Mouse (Mus musculus): ENCODE data around the gene Hexb. TPM values are rescaled to one million over a fixed set of nuclear protein-coding genes. Genes with fewer than 3 reads are reported as not detected.

The Hexb gene
- polyA plus RNA-seq, 1 experiment, result not detected

GRCm38 (mm10) chr13:97196925-97197218 lies 1.3 kb downstream of the Hexb start:
- H3K4me1 ChIP-seq (ENCODE audit: control insufficient read depth, insufficient read depth, low read length), result peaks cover 7% of the 10 kb centered on the region
- no peak overlapping the region for H3K27ac ChIP-seq (ENCODE audit: insufficient read depth, low read depth, low read length)
- TF ChIP-seq POLR2A (IDR thresholded peaks at IDR 0.05; ENCODE audit: insufficient read depth, low read depth, low read length), result no peak
- TF ChIP-seq CTCF (IDR thresholded peaks at IDR 0.05; ENCODE audit: insufficient read depth, low read depth, low read length), result no peak
- H3K4me3 ChIP-seq (ENCODE audit: insufficient read depth, low read depth, low read length), result no peak overlapping the region
- WGBS, result 88% methylated on average over 2 of the region's 2 CpGs

GRCm38 (mm10) chr13:97196186-97196924 lies 1.8 kb downstream of the Hexb start:
- peaks cover 7% of the 10 kb centered on the region for H3K4me1 ChIP-seq (ENCODE audit: control insufficient read depth, insufficient read depth, low read length)
- no peak overlapping the region for H3K4me3 ChIP-seq (ENCODE audit: insufficient read depth, low read depth, low read length)
- H3K27ac ChIP-seq (ENCODE audit: insufficient read depth, low read depth, low read length), result no peak overlapping the region
- WGBS, result 78% methylated on average over 12 of the region's 12 CpGs
- TF ChIP-seq POLR2A (IDR thresholded peaks at IDR 0.05; ENCODE audit: insufficient read depth, low read depth, low read length) (no peak), CTCF (IDR thresholded peaks at IDR 0.05; ENCODE audit: insufficient read depth, low read depth, low read length) (no peak)

GRCm38 (mm10) chr13:97193420-97193819 lies 4.7 kb downstream of the Hexb start:
- WGBS, result 34% methylated on average over 7 of the region's 7 CpGs
- TF ChIP-seq CTCF (IDR thresholded peaks at IDR 0.05; ENCODE audit: insufficient read depth, low read depth, low read length) (no peak), POLR2A (IDR thresholded peaks at IDR 0.05; ENCODE audit: insufficient read depth, low read depth, low read length) (no peak)
- Histone ChIP-seq H3K4me1 (ENCODE audit: control insufficient read depth, insufficient read depth, low read length) (peaks cover 7% of the 10 kb centered on the region), H3K4me3 (ENCODE audit: insufficient read depth, low read depth, low read length) (no peak overlapping the region), H3K27ac (ENCODE audit: insufficient read depth, low read depth, low read length) (no peak overlapping the region)

- Histone ChIP-seq H3K4me1 (ENCODE audit: control insufficient read depth, insufficient read depth, low read length) (peaks cover 4% of the 10 kb centered on the region), H3K27ac (ENCODE audit: insufficient read depth, low read depth, low read length) (no peak overlapping the region), H3K4me3 (ENCODE audit: insufficient read depth, low read depth, low read length) (no peak overlapping the region)
- 88% methylated on average over 11 of the region's 11 CpGs for WGBS
- TF ChIP-seq CTCF (IDR thresholded peaks at IDR 0.05; ENCODE audit: insufficient read depth, low read depth, low read length) (no peak), POLR2A (IDR thresholded peaks at IDR 0.05; ENCODE audit: insufficient read depth, low read depth, low read length) (no peak)
Measured at GRCm38 (mm10) chr13:97192649-97193048, 5.5 kb downstream of the Hexb start.

DNA sequence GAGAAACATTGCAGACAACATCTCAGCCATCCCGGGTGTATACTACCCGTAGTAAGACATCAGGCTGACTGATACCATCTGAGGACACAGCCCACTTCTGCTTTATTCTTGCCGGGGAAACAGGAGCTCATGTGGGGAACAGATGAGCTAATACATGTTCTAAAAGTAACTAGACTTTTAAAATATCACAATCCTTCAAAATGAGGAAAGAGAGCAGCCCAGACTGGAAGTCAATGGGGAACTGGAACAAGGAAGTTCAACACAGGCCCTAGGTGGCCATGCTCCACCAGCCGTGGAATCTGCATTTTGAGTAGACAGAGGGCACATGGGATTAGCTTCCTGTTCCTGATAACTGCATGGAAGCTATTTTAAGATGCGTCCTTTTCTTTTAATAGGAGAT lies 10.5 kb downstream of the Hexb start:
- TF ChIP-seq CTCF (IDR thresholded peaks at IDR 0.05; ENCODE audit: insufficient read depth, low read depth, low read length) (no peak), POLR2A (IDR thresholded peaks at IDR 0.05; ENCODE audit: insufficient read depth, low read depth, low read length) (no peak)
- 81% methylated on average over 5 of the region's 5 CpGs for WGBS
- Histone ChIP-seq H3K27ac (ENCODE audit: insufficient read depth, low read depth, low read length) (no peak overlapping the region), H3K4me1 (ENCODE audit: control insufficient read depth, insufficient read depth, low read length) (no peaks in the 10 kb centered on the region), H3K4me3 (ENCODE audit: insufficient read depth, low read depth, low read length) (no peak overlapping the region)

- H3K27ac ChIP-seq (ENCODE audit: insufficient read depth, low read depth, low read length), result no peak overlapping the region
- 89% methylated on average over 4 of the region's 4 CpGs for WGBS
- TF ChIP-seq POLR2A (IDR thresholded peaks at IDR 0.05; ENCODE audit: insufficient read depth, low read depth, low read length), result no peak
- no peak for TF ChIP-seq CTCF (IDR thresholded peaks at IDR 0.05; ENCODE audit: insufficient read depth, low read depth, low read length)
Measured at GRCm38 (mm10) chr13:97186346-97186745, 11.8 kb downstream of the Hexb start.

DNA sequence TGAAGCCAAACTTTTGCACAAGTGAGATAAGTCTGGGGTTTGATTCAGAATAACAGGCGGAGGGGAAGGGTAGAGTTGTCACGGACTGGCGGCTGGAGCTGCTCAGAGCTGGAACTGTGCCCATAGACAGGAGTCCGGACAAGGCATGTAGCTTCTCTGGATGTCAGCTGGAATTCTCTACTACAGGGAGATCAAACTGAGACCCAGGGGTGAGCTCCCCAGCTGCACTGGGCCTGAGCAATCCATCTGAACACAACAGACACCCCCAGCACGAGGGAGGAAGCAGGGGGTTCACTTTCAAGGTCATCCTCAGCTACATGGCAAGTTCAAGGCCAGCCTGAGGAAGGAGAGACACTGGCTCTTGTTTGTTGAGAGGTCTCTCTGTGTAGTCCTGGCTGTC lies 13.5 kb downstream of the Hexb start:
- no peaks in the 10 kb centered on the region for H3K4me1 ChIP-seq (ENCODE audit: control insufficient read depth, insufficient read depth, low read length)
- no peak for TF ChIP-seq CTCF (IDR thresholded peaks at IDR 0.05; ENCODE audit: insufficient read depth, low read depth, low read length)
- no peak for TF ChIP-seq POLR2A (IDR thresholded peaks at IDR 0.05; ENCODE audit: insufficient read depth, low read depth, low read length)
- H3K27ac ChIP-seq (ENCODE audit: insufficient read depth, low read depth, low read length), result no peak overlapping the region
- 65% methylated on average over 5 of the region's 5 CpGs for WGBS
- H3K4me3 ChIP-seq (ENCODE audit: insufficient read depth, low read depth, low read length), result no peak overlapping the region

More at GRCm38 (mm10) chr13:97186346-97186745, 11.8 kb downstream of the Hexb start:
- no peaks in the 10 kb centered on the region for H3K4me1 ChIP-seq (ENCODE audit: control insufficient read depth, insufficient read depth, low read length)
- no peak overlapping the region for H3K4me3 ChIP-seq (ENCODE audit: insufficient read depth, low read depth, low read length)

DNA sequence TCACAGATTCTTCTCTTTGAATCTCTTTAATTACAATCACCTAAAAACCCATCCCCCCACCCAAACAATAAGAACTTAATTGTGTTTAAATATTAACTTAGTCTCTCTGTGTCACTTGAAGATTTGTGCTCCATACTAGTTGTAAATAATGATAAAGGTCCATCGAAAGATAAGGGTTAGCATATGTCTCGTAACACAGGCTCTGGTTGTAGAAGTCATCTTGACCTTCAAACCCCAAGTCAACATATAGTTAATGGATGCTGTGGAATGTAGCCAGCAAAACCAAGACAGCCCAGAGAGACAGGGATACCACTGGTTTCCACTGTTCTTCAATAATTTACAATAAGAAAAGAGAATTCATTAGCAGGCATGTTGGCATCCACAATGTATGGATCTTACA lies 14.0 kb downstream of the Hexb start:
- TF ChIP-seq CTCF (IDR thresholded peaks at IDR 0.05; ENCODE audit: insufficient read depth, low read depth, low read length) (no peak), POLR2A (IDR thresholded peaks at IDR 0.05; ENCODE audit: insufficient read depth, low read depth, low read length) (no peak)
- Histone ChIP-seq H3K27ac (ENCODE audit: insufficient read depth, low read depth, low read length) (no peak overlapping the region), H3K4me3 (ENCODE audit: insufficient read depth, low read depth, low read length) (no peak overlapping the region), H3K4me1 (ENCODE audit: control insufficient read depth, insufficient read depth, low read length) (no peaks in the 10 kb centered on the region)
- 96% methylated on average over 2 of the region's 2 CpGs for WGBS

GRCm38 (mm10) chr13:97182821-97183220 lies 15.3 kb downstream of the Hexb start:
- TF ChIP-seq CTCF (IDR thresholded peaks at IDR 0.05; ENCODE audit: insufficient read depth, low read depth, low read length) (no peak), POLR2A (IDR thresholded peaks at IDR 0.05; ENCODE audit: insufficient read depth, low read depth, low read length) (no peak)
- Histone ChIP-seq H3K4me1 (ENCODE audit: control insufficient read depth, insufficient read depth, low read length) (no peaks in the 10 kb centered on the region), H3K27ac (ENCODE audit: insufficient read depth, low read depth, low read length) (no peak overlapping the region), H3K4me3 (ENCODE audit: insufficient read depth, low read depth, low read length) (no peak overlapping the region)
- WGBS, result 75% methylated on average over 4 of the region's 4 CpGs
